Mouse (Mus musculus) inflammation-experienced regulatory T-cells, adult 6 months (primary cell): Measurements from ENCODE around the gene Clpb. TPM values are rescaled to one million over a fixed set of nuclear protein-coding genes. Genes with fewer than 3 reads are reported as not detected.

Experiments
- ATAC-seq: one replicate; pipeline ENCODE4 v1.8.0; 2017
- polyA plus RNA-seq, 3 experiments: library from polyadenylated mRNA; unstranded; fragments of 100-300 nt; shearing (Covaris generic); gene quantifications; one replicate each; pipeline ENCODE4 v1.2.1; 2017

The Clpb gene
- polyA plus RNA-seq, 3 experiments from 2014 or later: 9.1 to 12.4 (median 10.7) TPM

GRCm38 (mm10) chr7:101822836-101823757, 159.7 kb downstream of the Clpb start:
- ATAC-seq: no peak

GRCm38 (mm10) chr7:101823758-101824630, 160.6 kb downstream of the Clpb start:
- no peak for ATAC-seq

- ATAC-seq: no peak
These were observed 166.9 kb downstream of the Clpb start for GRCm38 (mm10) chr7:101830373-101830772.

GRCm38 (mm10) chr7:101831437-101831836, 168.0 kb downstream of the Clpb start:
- ATAC-seq: no peak

DNA sequence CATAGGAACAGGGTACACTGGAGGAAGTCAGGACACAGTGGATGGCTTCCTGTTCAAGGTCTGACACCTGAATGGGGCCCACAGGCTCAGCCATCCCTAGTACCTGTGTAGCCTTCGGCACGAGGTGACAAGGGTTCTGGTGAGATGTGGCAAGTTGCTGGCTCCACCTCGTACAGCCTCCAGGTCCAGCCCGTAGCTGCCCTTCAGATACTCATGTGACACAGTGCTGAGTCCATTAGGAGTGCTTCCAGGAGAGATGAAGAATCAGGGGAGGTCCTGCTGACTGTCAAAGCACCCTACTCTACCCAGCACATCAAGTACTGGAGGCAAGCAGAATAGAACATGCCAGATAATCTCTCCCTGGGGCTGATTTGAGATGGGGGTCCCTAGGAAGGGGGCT, 168.9 kb downstream of the Clpb start:
- no peak for ATAC-seq

DNA sequence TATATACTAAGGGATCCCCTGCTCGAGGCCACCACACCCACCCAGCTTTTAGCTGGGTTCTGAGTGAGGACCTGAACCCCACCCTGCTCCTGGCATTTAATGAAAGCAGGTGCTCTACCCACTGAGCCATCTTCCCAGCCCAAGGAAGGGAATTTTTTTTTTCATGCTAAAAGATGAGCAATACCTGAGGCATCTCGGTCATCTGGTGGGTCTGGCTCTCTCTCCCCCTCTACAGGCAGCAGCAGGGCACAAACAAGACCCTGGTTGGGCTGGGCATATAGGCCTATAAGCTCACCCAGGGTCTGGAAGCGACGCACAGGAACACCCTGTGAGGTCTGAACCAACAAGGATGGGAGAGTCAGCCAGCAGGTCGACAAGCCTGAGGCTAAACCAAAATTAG, 169.9 kb downstream of the Clpb start:
- no peak for ATAC-seq

DNA sequence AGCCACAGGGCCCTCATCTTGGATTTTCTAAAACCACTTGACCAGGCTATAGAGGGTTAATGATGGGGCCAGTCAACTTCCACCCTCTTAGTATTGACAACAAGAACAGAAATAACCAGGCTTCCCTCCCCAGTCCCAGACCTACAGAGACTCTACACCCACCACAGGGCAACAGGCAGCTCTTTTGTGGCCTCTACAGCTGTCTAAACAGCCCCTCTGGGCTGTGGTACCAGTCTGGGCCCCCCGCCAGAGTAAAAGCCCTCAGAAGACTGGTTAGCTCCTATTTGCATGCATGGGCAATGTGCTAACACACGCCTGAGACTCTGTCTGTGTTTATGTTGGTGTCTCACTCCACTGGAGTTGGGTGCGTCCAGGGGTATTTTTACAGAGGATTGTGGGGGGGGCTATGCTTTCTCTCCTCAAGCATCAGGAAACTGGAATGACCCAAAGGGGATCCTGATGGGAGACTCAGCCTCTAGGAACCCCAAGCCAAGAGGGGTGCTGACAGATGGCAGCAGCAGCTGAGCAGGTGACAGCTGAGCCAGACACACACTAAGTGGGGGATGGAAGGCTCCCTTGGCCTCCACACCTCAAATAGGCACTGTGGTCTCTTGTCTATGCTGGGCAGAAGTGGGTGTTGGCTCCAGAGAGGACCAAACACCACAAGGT, 170.6 kb downstream of the Clpb start:
- ATAC-seq: no peak

DNA sequence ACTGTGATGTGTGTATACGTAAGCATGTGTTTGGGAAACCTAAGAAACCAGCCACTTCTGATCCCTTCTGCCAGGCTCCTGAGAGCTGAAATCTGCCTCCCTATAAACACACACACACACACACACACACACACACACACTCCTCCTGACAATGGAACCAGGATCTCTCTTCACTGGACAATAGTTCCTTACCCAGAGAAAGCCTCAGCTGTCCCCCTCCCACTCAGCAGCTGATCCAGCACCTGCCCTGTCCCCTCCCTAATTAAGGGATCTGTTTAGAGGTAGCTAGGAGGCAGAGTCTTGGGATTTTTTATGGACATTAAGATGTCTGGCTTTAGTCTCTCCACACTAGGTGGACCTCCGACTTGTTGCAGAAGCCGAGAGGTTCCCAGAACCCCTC, 171.5 kb downstream of the Clpb start:
- ATAC-seq: no peak

GRCm38 (mm10) chr7:101835457-101836109, 172.2 kb downstream of the Clpb start:
- ATAC-seq: no peak

- ATAC-seq: peak; percentile 61
These were observed 173.1 kb downstream of the Clpb start for GRCm38 (mm10) chr7:101836271-101837153.

DNA sequence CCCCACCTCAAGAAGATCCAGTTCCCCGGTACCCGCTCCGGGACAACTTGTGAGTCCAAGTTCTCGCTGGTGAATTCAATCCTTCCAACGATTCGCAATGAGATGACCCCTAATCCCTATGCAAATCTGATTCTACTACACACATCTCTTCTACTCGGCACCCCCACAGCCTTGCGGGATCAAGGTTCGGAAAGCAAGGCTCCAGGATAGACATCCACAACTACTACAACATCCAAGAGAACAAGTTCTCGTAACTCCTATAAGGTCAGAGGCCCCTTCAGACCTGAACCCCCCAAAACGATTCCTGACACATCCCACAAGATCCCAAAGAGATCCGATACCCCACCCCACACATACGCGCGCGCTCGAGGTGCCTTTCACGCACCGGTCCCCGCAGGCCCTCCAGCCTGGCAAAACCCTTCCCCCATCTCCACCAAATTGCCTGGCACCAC, 173.7 kb downstream of the Clpb start:
- peak; percentile 10 for ATAC-seq

DNA sequence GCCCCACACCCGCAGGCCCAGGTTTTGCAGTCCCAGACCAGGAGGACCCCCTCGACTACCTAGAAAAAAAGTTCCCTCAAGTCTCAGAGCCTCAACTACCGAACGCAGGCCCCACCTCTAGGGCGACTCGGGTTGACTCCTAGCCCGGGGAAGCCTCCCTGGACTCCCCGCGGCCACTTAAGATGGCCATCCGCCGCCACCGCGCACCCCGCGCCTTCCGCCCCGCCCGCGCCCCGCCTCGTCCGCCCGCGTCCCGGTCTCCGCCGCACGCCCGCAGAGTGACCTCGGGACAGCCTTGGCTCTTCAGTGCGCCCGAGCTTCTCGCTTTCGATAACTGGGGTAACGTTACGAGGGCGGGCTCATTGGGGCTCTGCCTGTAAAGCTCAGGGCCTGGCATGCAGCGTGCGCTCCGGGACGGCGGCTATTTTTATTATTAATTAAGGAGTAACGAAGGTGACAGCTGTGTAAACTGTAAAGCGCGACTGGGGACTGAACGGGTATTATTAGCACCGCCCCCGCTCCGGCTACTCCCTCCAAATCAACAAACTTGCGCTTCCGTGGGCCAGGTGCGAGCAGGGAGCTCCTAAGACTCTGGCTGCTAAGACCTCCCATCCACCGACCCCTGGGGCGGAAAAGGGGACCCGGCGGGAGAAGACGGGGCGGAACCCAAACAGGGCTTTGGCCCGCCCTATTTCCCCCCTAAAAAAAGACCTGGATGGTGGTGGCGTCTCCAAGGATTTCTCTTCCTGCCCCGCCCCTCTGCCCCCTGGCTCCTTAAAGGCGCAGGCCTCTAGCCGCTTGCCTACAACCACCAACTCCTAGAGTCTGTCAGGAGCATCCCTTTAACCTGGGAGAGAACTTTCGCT, 174.4 kb downstream of the Clpb start, which contains the start of gene Inppl1:
Gene Inppl1 (minus strand): TSS at position 624 of the 866 bp plus-strand sequence.
- peak; percentile 37 for ATAC-seq

- ATAC-seq: no peak
These were observed 180.8 kb downstream of the Clpb start for GRCm38 (mm10) chr7:101844186-101844585.

Other genes starting within 250 kb of the Clpb start
- gene Pde2a, start 241.9 kb upstream of the Clpb start, polyA plus RNA-seq: 10 to 100 TPM in 2 of 3 experiments, 1 to 10 TPM in 1; 6.1 to 36.2 (median 19.9) TPM
- 100 to 1,000 TPM in 2 of 3 experiments, 10 to 100 TPM in 1; 72.4 to 156 (median 144) TPM for gene Art2b, start 78.0 kb upstream of the Clpb start, polyA plus RNA-seq
- gene Phox2a, start 154.7 kb downstream of the Clpb start, polyA plus RNA-seq: not detected
- gene Inppl1, start 174.6 kb downstream of the Clpb start, polyA plus RNA-seq: 1 to 10 TPM; 2.2 to 5.1 (median 4.0) TPM
- not detected for gene Folr2, start 193.6 kb downstream of the Clpb start, polyA plus RNA-seq
- gene Anapc15, start 200.1 kb downstream of the Clpb start, polyA plus RNA-seq: 10 to 100 TPM; 43.6 to 59.7 (median 52.5) TPM
- not detected for gene Folr1, start 207.2 kb downstream of the Clpb start, polyA plus RNA-seq
- gene Lamtor1, start 242.3 kb downstream of the Clpb start, polyA plus RNA-seq: 100 to 1,000 TPM in 2 of 3 experiments, 10 to 100 TPM in 1; 96.6 to 125 (median 118) TPM
- under 1 TPM in 2 of 3 experiments, not detected in 1; 0.26 to 0.83 TPM for gene Tomt, start 242.7 kb downstream of the Clpb start, polyA plus RNA-seq